Mouse (Mus musculus) spleen, adult 2 months (tissue): ENCODE results near the gene Rasgrp2.

Experiments used
- CTCF ChIP-seq: fragments of 200-500 bp; IDR thresholded peaks from 2 replicates; pipeline ENCODE4 v1.5.1; 2011; ENCODE audit warnings: mild to moderate bottlenecking, inconsistent platforms; ENCODE audit not compliant: insufficient read depth, insufficient read length, insufficient replicate concordance; ENCODE audit errors: extremely low read depth
- POLR2A ChIP-seq: fragments of 200-500 bp; IDR thresholded peaks from 2 replicates; pipeline ENCODE4 v1.6.1; 2011; ENCODE audit warnings: low read depth, low read length, inconsistent platforms

- TF ChIP-seq CTCF (no peak), POLR2A (no peak)
Measured at GRCm38 (mm10) chr19:6372433-6372832, 26.7 kb upstream of the Rasgrp2 start.
